Mouse (Mus musculus) erythroblast, adult 5-6 weeks (primary cell): ENCODE results near the gene Itpr3. TPM values are rescaled to one million over a fixed set of nuclear protein-coding genes. Genes with fewer than 3 reads are reported as not detected.
A peak's percentile ranks its signal among the peaks of the same experiment; 100 is the strongest.

Experiments used
- ATAC-seq: replicated peaks from 2 replicates; pipeline ENCODE4 v1.8.0; 2016; ENCODE audit warnings: moderate number of reproducible peaks, mild to moderate bottlenecking, moderate TSS enrichment, inconsistent platforms; ENCODE audit not compliant: poor library complexity, low FRiP score, severe bottlenecking
- total RNA-seq, 2 experiments: library from RNA; stranded (forward) in 1 of 2; stranded (reverse) in 1 of 2; fragments of 150-400 nt in 1 of 2; fragments of 200-764, 138-1000 nt in 1 of 2; gene quantifications; 2 replicates each; pipeline versions ENCODE4 v1.2.3 to v1.2.4; 2015 to 2017; ENCODE audit warnings: low replicate concordance in 2 of 2

Itpr3 gene
- total RNA-seq, 2 experiments from 2014 or later = 1.2 to 1.4 TPM

DNA sequence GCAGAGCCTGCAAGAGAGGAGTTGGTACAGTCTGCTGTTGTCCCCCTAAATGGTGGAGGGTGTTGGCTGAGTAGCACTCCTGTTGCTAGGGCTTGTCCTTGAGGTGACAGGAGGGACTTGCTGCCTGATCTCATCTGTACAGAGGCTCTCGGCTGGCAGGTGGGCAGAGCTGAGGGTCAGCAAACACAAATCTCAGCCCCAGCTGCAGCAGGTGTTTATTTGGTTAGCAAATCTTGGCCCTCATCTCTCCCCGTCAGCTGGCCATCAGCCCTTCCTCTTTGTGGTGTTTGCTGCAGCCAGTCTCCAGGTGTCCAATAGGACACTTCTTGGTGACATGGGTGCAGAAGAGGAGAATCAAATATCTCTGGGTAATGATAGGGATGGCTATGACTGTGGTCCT, 7.1 kb downstream of the Itpr3 start:
- ATAC-seq = no peak

DNA sequence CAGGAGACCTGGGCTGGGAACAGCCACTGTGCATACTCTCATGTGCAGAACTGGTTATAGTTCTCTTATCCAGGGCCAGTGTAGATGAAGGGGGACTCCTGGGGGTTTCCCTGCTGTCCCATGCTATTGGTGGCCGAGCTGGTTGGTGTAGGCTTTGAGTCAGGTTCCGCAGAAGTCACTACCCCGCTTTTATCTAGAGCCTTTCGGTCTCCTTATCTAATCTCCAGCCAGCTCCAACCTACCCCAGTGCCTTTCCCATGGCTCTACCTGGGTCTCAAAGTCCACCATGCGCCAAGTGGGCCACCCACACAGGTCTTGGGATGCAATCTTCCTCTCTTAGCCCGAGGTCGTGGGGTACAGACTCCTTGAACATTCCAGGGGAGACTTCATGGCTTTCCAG, 9.0 kb downstream of the Itpr3 start:
- no peak for ATAC-seq

DNA sequence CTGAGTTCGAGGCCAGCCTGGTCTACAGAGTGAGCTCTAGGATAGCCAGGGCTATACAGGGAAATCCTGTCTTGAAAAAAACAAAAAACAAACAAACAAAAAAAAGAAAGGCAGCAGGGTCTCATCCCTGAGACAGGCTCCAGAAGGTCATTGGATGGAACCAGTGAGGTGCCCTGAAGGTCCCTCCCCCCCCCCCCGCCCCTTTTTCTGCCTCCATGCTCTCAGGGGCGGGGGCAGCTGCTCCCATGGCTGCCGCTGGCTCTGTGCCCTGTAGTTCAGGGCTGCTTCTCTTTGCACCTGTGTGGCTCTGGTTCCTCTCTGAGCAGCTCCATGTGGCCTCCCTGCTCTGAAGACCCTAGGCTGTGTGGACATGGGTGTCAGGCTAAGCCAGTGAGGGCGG, 12.0 kb downstream of the Itpr3 start:
- no peak for ATAC-seq

DNA sequence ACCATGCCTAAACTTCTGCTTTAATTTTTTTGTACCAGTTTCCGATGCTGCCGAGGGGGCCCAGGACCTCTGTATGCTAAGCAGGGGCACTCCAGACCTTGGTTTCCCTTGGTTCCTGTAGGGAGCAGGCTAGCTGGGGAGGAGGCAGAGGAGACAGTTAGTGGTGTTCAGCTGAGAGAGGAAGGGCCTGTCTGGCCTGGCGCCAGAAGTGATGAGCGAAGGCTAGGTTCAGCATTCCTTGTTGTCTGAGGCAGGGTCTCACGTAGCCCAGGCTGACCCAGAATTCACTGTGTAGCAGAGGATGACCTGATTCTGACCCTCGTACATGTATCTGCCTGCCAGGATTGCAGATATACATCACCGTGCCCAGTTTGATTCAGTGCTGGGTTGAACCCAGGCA, 13.8 kb downstream of the Itpr3 start:
- ATAC-seq = no peak

DNA sequence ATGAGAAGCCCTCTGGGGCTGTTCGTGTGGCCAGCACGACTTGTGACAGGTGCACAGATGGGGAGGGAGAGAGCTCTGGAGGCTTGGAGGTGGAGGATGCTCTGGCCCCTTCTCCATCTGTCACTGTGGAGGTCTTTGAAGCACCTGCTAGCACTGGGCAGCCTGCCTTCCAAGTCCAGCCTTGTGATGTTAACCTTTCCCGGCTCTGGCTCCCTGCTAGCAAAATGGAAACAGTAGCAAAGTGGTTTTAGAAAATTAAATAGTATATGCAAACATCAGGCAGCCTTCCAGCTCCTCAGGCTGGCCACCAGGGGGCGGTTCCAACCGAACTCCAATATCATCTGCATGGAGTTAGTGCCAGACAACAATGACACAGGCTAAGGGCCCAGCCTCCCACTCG, 14.5 kb downstream of the Itpr3 start:
- no peak for ATAC-seq

DNA sequence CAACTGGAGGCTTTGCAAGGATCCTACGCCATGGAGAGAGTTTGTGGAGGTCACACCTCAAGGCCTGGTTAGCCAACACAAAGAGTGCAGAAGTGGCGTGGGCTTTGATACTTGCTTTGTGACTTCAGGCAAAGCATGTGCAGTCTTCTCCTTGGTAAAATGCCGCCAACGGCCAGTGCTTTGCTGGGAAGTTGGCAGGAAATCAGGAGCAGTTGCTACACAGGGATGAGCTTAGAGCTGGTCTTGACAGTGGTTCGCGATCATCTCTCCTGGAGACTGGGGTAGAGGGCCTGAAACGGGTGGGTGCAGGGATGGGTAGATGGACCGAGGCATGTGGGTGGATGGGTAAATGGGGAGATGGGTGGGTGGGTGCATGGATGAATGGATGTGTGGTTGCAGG, 15.3 kb downstream of the Itpr3 start:
- ATAC-seq = no peak

DNA sequence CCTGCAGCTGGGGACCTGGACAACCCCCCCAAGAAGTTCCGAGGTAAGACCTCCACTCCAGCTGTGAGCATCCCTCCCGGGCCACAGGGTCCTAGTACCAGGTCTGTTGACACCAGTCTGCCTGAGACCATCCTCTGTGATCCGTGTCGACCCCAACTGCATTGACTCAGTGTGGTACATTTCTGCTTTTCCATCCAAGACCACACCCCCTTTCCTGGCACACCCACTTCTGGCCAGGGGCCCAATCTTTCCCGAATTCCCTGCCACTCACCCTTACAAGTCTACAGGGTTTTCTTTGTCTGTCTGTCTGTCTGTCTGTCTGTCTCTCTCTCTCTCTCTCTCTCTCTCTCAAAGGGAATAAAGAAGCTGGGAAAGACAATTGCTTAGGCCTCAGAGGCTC, 16.0 kb downstream of the Itpr3 start:
- no peak for ATAC-seq

DNA sequence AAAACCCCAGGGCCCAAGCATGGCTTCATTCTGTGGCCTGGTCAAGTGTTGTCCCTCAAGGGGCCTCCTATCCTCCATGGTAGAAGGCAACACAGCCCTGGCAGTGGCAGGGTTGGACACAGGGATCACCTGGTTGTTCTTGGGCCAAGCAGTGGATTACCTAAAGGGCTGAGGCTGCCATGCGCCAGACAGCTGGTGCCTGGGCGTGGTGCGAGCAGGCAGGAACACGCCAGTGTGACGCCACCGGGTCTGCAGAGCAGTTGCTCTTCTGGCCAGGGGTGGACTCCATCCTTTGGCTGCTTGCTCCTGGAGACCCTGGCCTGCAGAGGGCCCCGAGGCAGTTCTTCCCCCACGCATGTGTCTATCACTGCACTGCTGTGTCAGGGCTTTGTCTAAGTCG, 16.7 kb downstream of the Itpr3 start:
- no peak for ATAC-seq

DNA sequence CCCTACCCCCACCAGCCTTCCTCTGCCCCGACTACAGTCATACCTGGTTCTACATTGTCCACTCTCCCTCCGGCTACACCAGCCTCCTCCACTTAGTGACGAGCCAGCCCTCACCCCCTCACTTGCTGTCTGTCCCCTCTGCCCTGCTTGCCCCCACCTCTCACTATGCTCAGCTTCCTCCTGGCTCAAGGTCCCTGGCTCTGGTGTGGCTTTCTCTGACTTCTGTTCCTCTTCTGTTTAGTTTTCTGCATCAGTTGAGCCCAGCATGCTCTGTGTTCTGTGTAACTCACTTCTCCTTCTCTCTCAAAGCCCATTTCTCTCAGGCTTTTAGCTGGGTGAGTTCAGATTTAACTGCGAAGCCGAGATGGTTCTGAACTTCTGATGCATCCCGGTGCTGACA, 17.1 kb downstream of the Itpr3 start:
- ATAC-seq = no peak

DNA sequence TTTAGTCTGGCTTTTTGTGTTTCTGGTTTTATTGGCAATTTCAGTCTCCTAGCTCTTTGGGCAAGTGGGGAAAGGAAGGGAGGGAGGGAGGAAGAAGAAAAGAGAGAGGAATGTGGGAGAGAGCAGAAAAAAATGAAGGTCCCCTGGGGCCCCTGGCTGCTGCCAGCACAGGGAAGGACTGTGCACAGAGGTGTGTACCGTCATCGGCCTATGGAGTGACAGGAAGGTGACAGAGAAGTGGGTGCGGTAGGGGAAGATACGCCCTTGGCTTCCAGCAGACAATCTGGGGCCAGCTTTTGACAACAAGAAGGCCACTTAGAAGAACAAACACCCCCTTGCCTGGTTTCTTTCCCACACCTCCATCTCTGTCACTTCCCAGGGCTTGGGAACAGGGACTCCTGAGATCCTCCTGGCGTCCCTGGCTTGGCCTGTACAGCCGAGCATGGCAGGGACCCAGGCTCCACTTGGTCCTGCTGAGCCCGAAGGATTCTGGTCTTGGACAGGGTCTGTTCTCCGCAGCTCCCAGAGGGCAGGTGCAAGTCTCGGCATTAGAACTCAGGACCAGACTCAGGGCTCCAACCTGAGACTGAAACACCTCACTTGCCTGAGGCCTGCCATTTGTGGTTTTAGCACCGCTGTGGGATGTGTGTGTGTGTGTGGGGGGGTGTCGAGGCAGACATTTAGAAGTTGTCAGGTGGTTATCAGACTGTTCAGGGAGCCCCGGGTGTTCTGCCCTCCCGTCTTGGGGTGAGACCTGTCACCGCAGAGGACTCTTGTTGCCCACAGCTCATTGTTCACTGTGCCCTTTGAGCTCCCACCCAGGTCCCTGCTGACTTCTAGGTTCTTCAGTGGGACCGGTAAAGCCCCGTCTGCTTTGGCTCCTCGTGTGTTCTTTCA, 18.0 kb downstream of the Itpr3 start:
- no peak for ATAC-seq

DNA sequence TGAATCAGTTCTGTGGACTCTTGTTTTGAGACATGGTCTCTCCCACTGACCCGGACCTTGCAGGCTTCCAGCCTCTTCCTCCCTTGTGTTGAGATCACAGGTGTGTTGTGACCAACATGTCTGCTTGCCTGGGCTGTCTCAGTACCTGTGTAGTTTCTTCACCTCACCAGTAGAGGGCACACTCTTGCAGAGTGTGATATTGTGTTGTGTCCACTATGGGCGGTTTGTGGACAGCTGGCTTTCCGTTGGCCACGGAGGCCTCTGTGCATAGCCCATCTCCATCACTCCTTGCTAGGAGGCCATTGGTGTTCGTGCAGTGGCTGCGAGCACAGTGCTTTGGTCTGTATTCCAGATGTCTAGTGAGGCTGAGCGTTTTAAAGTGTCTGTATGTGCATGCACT, 20.0 kb downstream of the Itpr3 start:
- ATAC-seq = no peak

DNA sequence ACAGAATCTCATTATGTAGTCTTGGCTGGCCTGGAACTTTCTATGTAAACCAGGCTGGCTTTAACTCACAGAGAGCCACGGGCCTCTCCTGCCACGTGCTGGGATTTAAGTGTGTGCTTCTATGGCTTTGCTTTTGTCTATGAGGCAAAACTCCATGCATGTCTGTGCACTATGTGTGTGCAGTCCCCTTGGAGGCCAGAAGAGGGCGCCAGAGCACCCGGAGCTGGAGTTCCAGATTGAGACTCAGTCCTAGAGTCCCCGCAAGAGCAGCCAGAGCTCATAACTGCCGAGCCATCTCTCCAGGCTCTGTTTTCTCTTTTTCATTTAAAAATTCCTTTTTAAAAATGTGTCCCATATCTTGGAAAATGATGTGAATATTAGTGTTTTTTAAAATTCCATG, 20.8 kb downstream of the Itpr3 start:
- ATAC-seq = no peak

DNA sequence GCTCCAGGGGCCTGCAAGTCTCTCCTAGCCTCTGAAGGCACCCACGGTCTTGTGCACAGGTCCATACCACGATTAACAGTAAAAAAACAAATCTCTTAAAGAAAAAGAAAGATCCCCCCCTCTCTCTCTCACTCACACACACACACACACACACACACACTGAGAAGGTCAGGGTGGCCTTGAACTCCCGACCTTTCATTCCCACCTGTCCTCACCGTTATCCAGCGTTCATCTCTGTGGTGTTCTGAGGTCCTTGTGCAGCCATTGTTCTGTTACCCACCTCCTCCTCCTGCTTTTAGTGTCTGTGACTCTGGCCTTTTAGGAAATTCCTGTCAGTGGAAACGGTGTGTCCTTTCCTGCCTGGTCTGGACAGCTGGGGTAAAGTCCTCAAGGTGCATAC, 21.4 kb downstream of the Itpr3 start:
- ATAC-seq = no peak

DNA sequence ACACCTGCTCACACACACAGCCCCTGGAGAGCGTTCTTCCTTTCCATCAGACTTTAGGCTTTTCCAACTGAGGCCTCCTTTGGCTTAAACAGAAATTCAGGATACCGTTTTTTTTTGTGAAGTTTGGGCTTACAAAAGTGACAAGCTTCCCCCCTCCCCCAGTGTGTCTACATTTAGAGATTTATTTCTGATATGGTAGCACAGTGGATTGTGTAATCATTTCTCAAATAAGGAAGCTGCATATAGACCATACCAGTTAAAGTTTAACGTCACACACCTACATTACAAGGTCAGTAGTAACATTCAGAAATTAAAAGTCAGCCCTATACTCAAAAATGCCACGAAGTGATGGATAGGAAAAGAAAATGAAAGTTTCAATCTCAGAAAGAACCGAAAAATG, 24.8 kb downstream of the Itpr3 start:
- no peak for ATAC-seq

DNA sequence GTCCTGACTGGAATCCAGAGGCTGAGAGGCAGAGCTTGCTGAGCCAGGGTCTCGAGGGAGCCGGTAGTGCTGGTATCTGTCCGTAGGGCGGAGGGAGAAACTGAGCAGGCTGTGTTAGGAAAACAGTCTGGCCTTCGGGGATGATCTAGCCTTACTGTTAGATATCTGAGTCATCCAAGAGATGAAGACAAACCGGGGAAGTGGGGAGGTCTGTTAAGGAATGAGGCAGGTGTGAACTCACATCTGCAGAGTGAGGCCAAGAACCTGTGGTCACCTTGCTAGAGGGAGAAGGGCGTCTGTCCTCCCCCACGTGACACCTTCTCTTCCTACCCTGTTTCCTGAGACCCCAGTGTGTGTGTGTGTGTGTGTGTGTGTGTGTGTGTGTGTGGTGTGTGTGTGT, 25.7 kb downstream of the Itpr3 start:
- no peak for ATAC-seq

DNA sequence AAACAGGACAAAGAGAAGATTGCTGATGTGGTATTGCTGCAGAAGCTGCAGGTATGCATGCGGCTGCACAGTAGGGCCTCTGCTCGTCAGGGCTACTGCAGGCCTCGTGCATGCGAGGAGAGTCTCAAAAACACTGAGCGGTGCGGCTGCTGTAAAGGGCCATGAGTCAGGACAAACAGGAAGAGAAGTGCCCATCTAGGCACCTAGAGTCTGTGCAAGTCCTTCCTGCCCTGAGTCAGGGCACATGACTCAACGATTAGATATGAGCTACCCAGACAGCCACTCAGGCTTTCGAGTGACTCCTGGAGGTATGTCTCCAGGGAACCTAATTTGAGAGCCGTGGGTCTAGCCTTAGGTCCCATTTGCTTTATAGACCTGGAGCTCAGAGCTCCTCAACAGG, 26.5 kb downstream of the Itpr3 start:
- no peak for ATAC-seq

DNA sequence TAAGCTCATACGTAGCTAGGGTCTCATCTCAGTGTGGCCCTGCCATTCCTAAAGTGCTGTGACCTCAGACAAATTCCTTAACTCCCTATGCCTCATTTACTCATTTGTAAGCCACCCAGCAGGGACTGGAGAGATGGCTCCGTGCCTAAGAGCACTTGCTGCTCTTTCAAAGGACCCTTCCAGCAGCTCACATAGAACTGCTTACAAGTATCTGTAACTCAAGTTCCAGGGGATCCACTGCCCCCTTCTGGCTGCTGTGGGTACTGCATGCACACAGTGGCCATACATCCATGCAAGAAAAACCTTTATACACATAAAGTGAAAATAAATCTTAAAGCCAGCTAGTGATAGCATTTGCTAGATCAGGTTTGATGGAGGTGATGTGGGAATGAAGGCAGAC, 28.6 kb downstream of the Itpr3 start:
- 0 out of 2 replicates have a peak, but pooled peaks have one; percentile 46 for ATAC-seq

DNA sequence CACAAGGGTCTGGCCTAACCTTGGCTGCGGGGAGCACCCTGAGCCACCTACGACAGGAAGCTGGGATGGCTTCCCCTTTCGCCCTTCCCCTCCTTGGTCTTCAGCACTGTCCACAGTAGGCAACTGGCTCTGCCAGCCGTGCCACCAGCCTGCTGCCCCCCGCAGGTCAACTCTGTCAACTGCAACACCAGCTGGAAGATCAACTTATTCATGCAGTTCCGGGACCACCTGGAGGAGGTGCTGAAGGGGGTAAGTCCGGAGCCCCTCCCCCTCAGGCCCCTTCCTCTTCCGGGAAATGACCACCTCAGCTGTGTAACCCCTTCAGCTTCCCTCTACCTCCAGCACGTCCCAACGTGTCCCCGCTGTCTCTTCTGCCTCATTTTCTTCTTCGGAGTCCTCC, 30.3 kb downstream of the Itpr3 start:
- no peak for ATAC-seq

DNA sequence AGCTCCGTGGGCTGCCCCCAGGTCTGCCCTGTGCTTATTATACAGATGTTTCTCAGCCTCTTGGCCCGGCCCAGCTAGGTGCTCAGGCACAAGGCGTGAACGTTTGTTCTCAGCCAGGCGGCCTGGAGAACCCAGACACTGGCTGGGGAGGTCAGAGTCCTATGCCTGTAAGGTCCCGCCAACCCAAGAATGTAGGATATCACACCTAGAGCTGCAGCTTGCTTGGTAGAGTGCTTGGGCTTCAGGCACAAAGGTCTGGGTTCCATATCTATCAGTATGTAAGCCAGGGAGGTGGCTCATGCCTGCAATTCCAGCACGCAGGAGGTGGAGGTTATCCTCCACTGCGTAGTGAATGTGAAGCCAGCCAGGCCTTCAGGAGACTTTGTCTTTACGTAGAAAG, 33.0 kb downstream of the Itpr3 start:
- no peak for ATAC-seq

DNA sequence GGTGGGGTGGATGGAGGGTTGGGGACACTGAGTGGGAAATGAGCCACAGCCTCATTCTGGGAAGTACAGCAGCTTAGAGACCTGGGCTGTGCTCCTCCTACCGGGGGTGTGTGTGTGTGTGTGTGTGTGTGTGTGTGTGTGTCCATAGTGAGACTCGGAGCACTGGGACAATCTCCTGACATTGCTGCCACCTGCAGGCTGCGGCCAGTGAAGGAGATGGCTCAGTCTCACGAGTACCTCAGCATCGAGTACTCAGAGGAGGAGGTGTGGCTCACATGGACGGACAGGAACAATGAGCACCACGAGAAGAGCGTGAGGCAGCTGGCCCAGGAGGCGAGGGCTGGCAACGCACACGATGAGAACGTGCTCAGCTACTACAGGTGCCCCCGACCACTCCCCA, 38.6 kb downstream of the Itpr3 start:
- no peak for ATAC-seq

DNA sequence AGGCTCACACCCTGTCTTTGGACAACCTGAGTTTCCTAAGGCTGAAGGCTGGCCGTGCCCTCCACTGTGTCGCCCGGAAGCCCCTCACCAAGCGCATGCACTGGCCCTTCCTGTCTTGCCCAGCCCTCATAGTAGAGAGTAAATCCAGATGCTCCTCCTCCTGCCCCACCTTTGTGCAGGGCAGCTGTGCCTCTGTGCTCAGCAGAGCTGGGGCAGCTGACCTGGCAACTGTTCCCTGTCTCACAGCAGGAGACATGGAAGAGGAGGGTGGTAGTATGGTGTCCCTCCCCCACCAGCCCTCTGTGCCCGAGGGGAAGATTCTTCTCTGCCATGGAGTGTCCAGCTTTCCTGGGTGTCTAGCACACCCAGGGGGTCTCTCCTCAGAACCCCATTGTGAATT, 44.6 kb downstream of the Itpr3 start:
- no peak for ATAC-seq
